Mouse (Mus musculus) stomach, embryonic 14.5 days (tissue): Measurements from ENCODE around the gene Pttg1. TPM values are rescaled to one million over a fixed set of nuclear protein-coding genes. Genes with fewer than 3 reads are reported as not detected.

Source experiments
- ATAC-seq: fragments of 200-750 bp; cut with Nextera tagmentation; 2 replicates; pipeline ENCODE4 v1.8.0; 2017; ENCODE audit warnings: low read depth, moderate TSS enrichment; ENCODE audit not compliant: insufficient number of reproducible peaks, insufficient read depth, low FRiP score
- H3K27ac ChIP-seq: fragments of 300-500 bp; sonication (generic); 2 replicates; pipeline ENCODE4 v1.5.1; 2014; ENCODE audit warnings: mild to moderate bottlenecking, low read length, moderate library complexity, mixed read lengths
- H3K27me3 ChIP-seq: fragments of 300-500 bp; sonication (generic); 2 replicates; pipeline ENCODE4 v1.6.1; 2014; ENCODE audit warnings: low read length, control low read depth, mixed read lengths; ENCODE audit not compliant: control insufficient read depth, insufficient read depth
- H3K36me3 ChIP-seq: fragments of 300-500 bp; sonication (generic); 2 replicates; pipeline ENCODE4 v1.6.1; 2014; ENCODE audit warnings: mild to moderate bottlenecking, control low read depth, low read length, moderate library complexity, mixed read lengths; ENCODE audit not compliant: control insufficient read depth, insufficient read depth
- H3K4me1 ChIP-seq: fragments of 300-500 bp; sonication (generic); 2 replicates; pipeline ENCODE4 v1.6.1; 2014; ENCODE audit warnings: low read length, control low read depth, mixed read lengths; ENCODE audit not compliant: control insufficient read depth, insufficient read depth
- H3K4me2 ChIP-seq: fragments of 300-500 bp; sonication (generic); replicated peaks from 2 replicates; pipeline ENCODE4 v1.6.1; 2014; ENCODE audit warnings: low read depth, low read length, control low read depth
- H3K4me3 ChIP-seq: fragments of 300-500 bp; sonication (generic); 2 replicates; pipeline ENCODE4 v1.5.1; 2014; ENCODE audit warnings: low read depth, low read length, control low read depth
- H3K9ac ChIP-seq: fragments of 300-500 bp; sonication (generic); replicated peaks from 2 replicates; pipeline ENCODE4 v1.6.1; 2014; ENCODE audit warnings: low read depth, mild to moderate bottlenecking, control low read depth, low read length, moderate library complexity, mixed read lengths
- H3K9me3 ChIP-seq: fragments of 300-500 bp; sonication (generic); 2 replicates; pipeline ENCODE4 v1.6.1; 2016; ENCODE audit warnings: low read depth, low read length, control low read depth; ENCODE audit not compliant: control insufficient read depth
- WGBS: fragments of 180-500 bp; shearing (Covaris S2); extraction: QIAGEN DNeasy Blood & Tissue Kit; methylation state at CpG from one replicate; pipeline ENCODE4 v1.1.7; 2014; 5-methylcytosine and 5-hydroxymethylcytosine counted together
- microRNA counts: library from miRNA; unstranded; fragments of <30 nt; microRNA quantifications from one replicate; lab custom pipeline; 2016
- microRNA-seq: library from miRNA; unstranded; fragments of <30 nt; microRNA quantifications from one replicate; pipeline ENCODE4, GENCODE M21; 2016
- polyA plus RNA-seq: library from polyadenylated mRNA; unstranded; fragments of >200 nt; fragmentation: Nextera tagmentation; extraction: Ambion mirVana; gene quantifications from 2 replicates; pipeline ENCODE4 v1.2.1, GENCODE M21; 2014

Pttg1 gene
- polyA plus RNA-seq, 1 experiment from 2014 or later, result 74.9 TPM

GRCm38 (mm10) chr11:43376598-43376997, 49.5 kb downstream of the Pttg1 start:
- 91% methylated on average over 1 of the region's 1 CpGs for WGBS
- no peak for ATAC-seq
- H3K4me2 ChIP-seq, result no peak overlapping the region

GRCm38 (mm10) chr11:43374956-43375355, 51.1 kb downstream of the Pttg1 start:
- no peak overlapping the region for H3K9ac ChIP-seq
- 85% methylated on average over 6 of the region's 6 CpGs for WGBS

More at GRCm38 (mm10) chr11:43376598-43376997, 49.5 kb downstream of the Pttg1 start:
- Histone ChIP-seq H3K4me3 (no peak overlapping the region), H3K9ac (no peak overlapping the region), H3K9me3 (no peaks in the 10 kb centered on the region), H3K27me3 (no peaks in the 10 kb centered on the region), H3K27ac (no peak overlapping the region), H3K4me1 (no peaks in the 10 kb centered on the region), H3K36me3 (no peaks in the 10 kb centered on the region)

GRCm38 (mm10) chr11:43373367-43373766, 52.7 kb downstream of the Pttg1 start:
- WGBS, result 66% methylated on average over 3 of the region's 3 CpGs
- H3K4me3 ChIP-seq, result no peak overlapping the region
- no peak for ATAC-seq
- no peaks in the 10 kb centered on the region for H3K9me3 ChIP-seq
- no peak overlapping the region for H3K9ac ChIP-seq
- no peaks in the 10 kb centered on the region for H3K4me1 ChIP-seq
- H3K4me2 ChIP-seq, result no peak overlapping the region
- H3K27ac ChIP-seq, result no peak overlapping the region
- no peaks in the 10 kb centered on the region for H3K36me3 ChIP-seq
- no peaks in the 10 kb centered on the region for H3K27me3 ChIP-seq

More at GRCm38 (mm10) chr11:43374956-43375355, 51.1 kb downstream of the Pttg1 start:
- Histone ChIP-seq H3K27me3 (no peaks in the 10 kb centered on the region), H3K4me2 (no peak overlapping the region), H3K4me1 (no peaks in the 10 kb centered on the region), H3K4me3 (no peak overlapping the region), H3K36me3 (no peaks in the 10 kb centered on the region), H3K9me3 (no peaks in the 10 kb centered on the region), H3K27ac (no peak overlapping the region)
- ATAC-seq, result no peak

- Histone ChIP-seq H3K27me3 (no peaks in the 10 kb centered on the region), H3K4me2 (no peak overlapping the region), H3K4me3 (no peak overlapping the region), H3K9me3 (no peaks in the 10 kb centered on the region), H3K27ac (no peak overlapping the region), H3K36me3 (no peaks in the 10 kb centered on the region), H3K9ac (no peak overlapping the region), H3K4me1 (no peaks in the 10 kb centered on the region)
- ATAC-seq, result no peak
- 88% methylated on average over 3 of the region's 3 CpGs for WGBS
Observed at GRCm38 (mm10) chr11:43371807-43372206, 54.2 kb downstream of the Pttg1 start.

MicroRNAs encoded within 50 kb of the gene (microRNA counts, 519-probe panel; counts per million panel counts)
- microRNA mmu-miR-146a (lab: Ali Mortazavi, UCI), result 3,374 counts per million, percentile 64 among the panel's probes with 10 or more counts

Small RNA genes within 50 kb of the gene (microRNA-seq; reads per million reads assigned to microRNA genes)
- gene Mir146, result 106 reads per million, percentile 48 among the genes with 10 or more reads in this experiment

Other genes with a start within 250 kb of the Pttg1 start
- gene Slu7, start 7.5 kb upstream of the Pttg1 start, polyA plus RNA-seq, result 55.4 and 58.6 TPM in 2 replicates
- 7.9 and 9.3 TPM in 2 replicates for gene C1qtnf2, start 48.0 kb upstream of the Pttg1 start, polyA plus RNA-seq
- gene Ccnjl, start 102.5 kb upstream of the Pttg1 start, polyA plus RNA-seq, result 18.1 and 20.0 TPM in 2 replicates
- gene 4933415A04Rik, start 160.8 kb upstream of the Pttg1 start, polyA plus RNA-seq, result 4.1 and 6.2 TPM in 2 replicates
- not detected in 2 replicates for gene Fabp6, start 175.3 kb upstream of the Pttg1 start, polyA plus RNA-seq